Mouse (Mus musculus): ENCODE measurements around the gene Agxt2. TPM values are rescaled to one million over a fixed set of nuclear protein-coding genes. Genes with fewer than 3 reads are reported as not detected.

Gene Agxt2
- total RNA-seq (2023; ENCODE audit: inconsistent age), result not detected in 4 replicates

DNA sequence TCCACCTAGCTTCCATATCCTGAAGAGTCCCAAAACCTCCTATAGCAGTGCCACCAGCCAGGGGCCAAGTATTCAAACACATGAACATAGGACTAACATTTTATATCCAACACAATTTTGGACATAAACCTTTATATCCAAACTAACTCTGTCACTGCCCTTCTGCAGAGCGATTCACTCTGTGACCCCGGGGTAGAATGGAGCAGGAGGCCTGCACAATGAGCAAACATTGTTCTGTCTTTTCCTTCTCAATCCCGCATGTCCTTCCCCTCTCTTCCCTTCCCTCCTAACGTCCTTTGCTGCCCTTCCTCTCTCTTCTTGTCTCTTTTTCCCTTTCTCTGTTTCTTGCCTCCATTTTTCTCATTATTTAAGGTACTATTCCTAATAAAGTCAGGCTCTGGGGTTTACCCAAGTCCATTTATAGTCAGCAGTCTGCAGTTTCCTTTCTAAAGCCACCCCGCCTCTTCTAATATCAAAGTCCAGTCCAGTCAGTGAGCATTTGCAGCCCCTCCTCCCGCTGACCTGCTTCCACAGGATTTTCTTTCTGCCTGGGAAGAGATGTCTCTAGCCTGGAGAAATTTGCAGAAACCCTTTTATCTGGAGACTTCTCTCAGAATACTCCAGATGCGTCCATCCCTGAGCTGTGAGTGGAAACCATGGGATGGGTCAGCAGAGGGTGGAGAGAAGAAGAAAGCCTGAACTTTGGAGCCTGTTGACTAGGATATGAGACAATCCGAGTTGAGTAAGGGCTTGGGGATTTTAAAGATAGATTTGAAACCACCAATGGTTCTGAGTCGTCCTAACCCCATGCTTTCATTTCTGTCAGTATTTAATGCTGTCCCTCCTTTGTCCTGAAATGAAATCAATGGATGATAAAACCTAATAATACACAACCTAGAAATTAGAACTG lies at the start of gene Agxt2:
TSS of gene Agxt2 (plus strand) at position 494 of the 910 bp plus-strand sequence.

GRCm38 (mm10) chr15:10325080-10325479 lies 33.3 kb upstream of the Agxt2 start, which contains the start of gene Gm21973:
Gene Gm21973, plus strand, starts transcription at chr15:10325380.

Other genes with a start within 250 kb of the Agxt2 start
- gene Prlr, start 181.3 kb upstream of the Agxt2 start, total RNA-seq (2023; ENCODE audit: inconsistent age), result 0.03 to 0.15 TPM (median 0.06 TPM) in 3 of 4 replicates, not detected in the other
- gene Gm21973, start 33.2 kb upstream of the Agxt2 start, total RNA-seq (2023; ENCODE audit: inconsistent age), result not detected in 4 replicates
- gene Dnajc21, start 112.0 kb downstream of the Agxt2 start, total RNA-seq (2023; ENCODE audit: inconsistent age), result 31.4 to 35.9 TPM (median 34.1 TPM) in 4 replicates
- 37.1 to 50.5 TPM (median 37.8 TPM) in 4 replicates for gene Brix1, start 127.4 kb downstream of the Agxt2 start, total RNA-seq (2023; ENCODE audit: inconsistent age)
- gene Rad1, start 127.5 kb downstream of the Agxt2 start, total RNA-seq (2023; ENCODE audit: inconsistent age), result 24.8 to 37.9 TPM (median 33.1 TPM) in 4 replicates
- gene Ttc23l, start 200.1 kb downstream of the Agxt2 start, total RNA-seq (2023; ENCODE audit: inconsistent age), result not detected in 4 replicates